Mouse (Mus musculus) bone marrow macrophage, adult 2 months (primary cell): ENCODE measurements around the gene Wdr35. TPM values are rescaled to one million over a fixed set of nuclear protein-coding genes. Genes with fewer than 3 reads are reported as not detected.

Experiments used
- H3K27ac ChIP-seq: 2 replicates; pipeline ENCODE4 v1.5.1; 2012; ENCODE audit warnings: low read depth, low read length; ENCODE audit not compliant: insufficient read depth
- H3K4me1 ChIP-seq: 2 replicates; pipeline ENCODE4 v1.6.1; 2012; ENCODE audit warnings: low read length; ENCODE audit not compliant: control insufficient read depth, insufficient read depth
- H3K4me3 ChIP-seq: 2 replicates; pipeline ENCODE4 v1.5.1; 2012; ENCODE audit warnings: mild to moderate bottlenecking, low read length, moderate library complexity; ENCODE audit not compliant: insufficient read depth
- CTCF ChIP-seq: IDR thresholded peaks from 2 replicates; pipeline ENCODE4 v1.5.1; 2012; ENCODE audit warnings: low read depth, mild to moderate bottlenecking, low read length, moderate library complexity
- POLR2A ChIP-seq: IDR thresholded peaks from 2 replicates; pipeline ENCODE4 v1.6.1; 2012; ENCODE audit warnings: mild to moderate bottlenecking, low read depth, low read length, borderline replicate concordance
- polyA plus RNA-seq: library from polyadenylated mRNA; stranded (reverse); fragments of >200 nt; gene quantifications from 2 replicates; pipeline ENCODE4 v1.2.4, GENCODE M21; 2012; ENCODE audit not compliant: missing spikeins, insufficient read depth, insufficient read length

Gene Wdr35
- polyA plus RNA-seq, 1 experiment = 3.2 TPM

- TF ChIP-seq CTCF (no peak), POLR2A (no peak)
- no peak overlapping the region for H3K4me3 ChIP-seq
- H3K27ac ChIP-seq = peak overlapping the region; percentile 64
Measured at GRCm38 (mm10) chr12:8941699-8942392, 31.8 kb upstream of the Wdr35 start.

GRCm38 (mm10) chr12:8947163-8947562 is 26.5 kb upstream of the Wdr35 start:
- Histone ChIP-seq H3K4me1 (peaks cover 25% of the 10 kb centered on the region), H3K4me3 (peak overlapping the region; percentile 53), H3K27ac (peak overlapping the region; percentile 66)
- TF ChIP-seq POLR2A (no peak), CTCF (no peak)

More at GRCm38 (mm10) chr12:8941699-8942392, 31.8 kb upstream of the Wdr35 start:
- H3K4me1 ChIP-seq = peaks cover 32% of the 10 kb centered on the region

GRCm38 (mm10) chr12:8947714-8948464 is 25.8 kb upstream of the Wdr35 start, which contains the start of gene Matn3:
TSS of gene Matn3 (plus strand) at chr12:8947929.
- TF ChIP-seq POLR2A = no peak
- TF ChIP-seq CTCF = no peak
- Histone ChIP-seq H3K27ac (peak within 1 kb of the TSS; percentile 66), H3K4me3 (peak within 1 kb of the TSS; percentile 53), H3K4me1 (peaks cover 19% of the 10 kb centered on the region)

GRCm38 (mm10) chr12:8953136-8953535 is 20.6 kb upstream of the Wdr35 start:
- Histone ChIP-seq H3K4me1 (peaks cover 2% of the 10 kb centered on the region; the same call in 1 of the 2 replicates), H3K27ac (no peak overlapping the region), H3K4me3 (no peak overlapping the region)
- no peak for TF ChIP-seq CTCF
- TF ChIP-seq POLR2A = no peak

- no peak for TF ChIP-seq CTCF
- no peak for TF ChIP-seq POLR2A
Measured at GRCm38 (mm10) chr12:8954161-8954561, 19.5 kb upstream of the Wdr35 start.

GRCm38 (mm10) chr12:8961607-8962316 is 11.9 kb upstream of the Wdr35 start:
- Histone ChIP-seq H3K4me1 (peaks cover 7% of the 10 kb centered on the region), H3K27ac (no peak overlapping the region), H3K4me3 (no peak overlapping the region)
- no peak for TF ChIP-seq CTCF
- TF ChIP-seq POLR2A = no peak

More at GRCm38 (mm10) chr12:8954161-8954561, 19.5 kb upstream of the Wdr35 start:
- Histone ChIP-seq H3K4me3 (no peak overlapping the region), H3K4me1 (no peaks in the 10 kb centered on the region), H3K27ac (no peak overlapping the region)

- TF ChIP-seq CTCF = no peak
- Histone ChIP-seq H3K27ac (no peak overlapping the region), H3K4me3 (no peak overlapping the region), H3K4me1 (peaks cover 13% of the 10 kb centered on the region)
Measured at GRCm38 (mm10) chr12:8969828-8970227, 3.9 kb upstream of the Wdr35 start.

- TF ChIP-seq CTCF = no peak
- no peak for TF ChIP-seq POLR2A
- H3K4me3 ChIP-seq = no peak overlapping the region
- peaks cover 16% of the 10 kb centered on the region for H3K4me1 ChIP-seq
- H3K27ac ChIP-seq = no peak overlapping the region
Measured at GRCm38 (mm10) chr12:8975076-8975475, 1.4 kb downstream of the Wdr35 start.

- Histone ChIP-seq H3K4me3 (no peak overlapping the region), H3K27ac (no peak overlapping the region), H3K4me1 (peaks cover 9% of the 10 kb centered on the region)
- no peak for TF ChIP-seq POLR2A
- TF ChIP-seq CTCF = no peak
Measured at GRCm38 (mm10) chr12:8993231-8993630, 19.5 kb downstream of the Wdr35 start.
